Mouse (Mus musculus): ENCODE data around the gene Yaf2. TPM values are rescaled to one million over a fixed set of nuclear protein-coding genes. Genes with fewer than 3 reads are reported as not detected.
"Not testable (repeated sequence)": the region's sequence is repeated elsewhere in the genome, so short reads cannot be mapped to it uniquely, and the experiment has no call there.

Gene Yaf2
- polyA plus RNA-seq, 1 experiment from 2014 or later = 17.8 TPM

DNA sequence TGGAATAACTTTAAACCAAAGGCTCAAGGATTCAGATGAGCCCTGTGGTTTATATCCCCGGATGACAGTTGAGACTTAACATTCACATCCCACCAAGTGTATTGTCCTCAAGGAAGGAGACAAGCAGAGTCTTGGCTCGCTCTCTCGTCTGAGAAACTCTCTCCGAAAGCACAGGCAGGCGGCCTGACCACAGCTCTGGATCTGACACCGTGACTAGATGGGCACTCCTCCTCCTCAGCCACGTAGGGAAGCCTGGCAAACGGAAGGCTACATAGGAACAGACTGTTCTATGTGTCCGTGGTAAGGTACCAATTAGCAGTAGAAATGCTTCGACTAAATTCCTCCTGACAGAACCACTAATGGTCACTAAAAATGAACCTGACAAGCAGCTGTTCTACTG, 10.1 kb downstream of the Yaf2 start:
- Histone ChIP-seq H3K27ac (no peak overlapping the region), H3K36me3 (ENCODE audit: inconsistent target) (no peaks in the 10 kb centered on the region), H3K4me3 (ENCODE audit: inconsistent target) (no peak overlapping the region), H3K79me2 (ENCODE audit: inconsistent target) (peaks cover 100% of the 10 kb centered on the region)
- WGBS (ENCODE audit: missing documents) = 84% methylated on average over 10 of the region's 10 CpGs

DNA sequence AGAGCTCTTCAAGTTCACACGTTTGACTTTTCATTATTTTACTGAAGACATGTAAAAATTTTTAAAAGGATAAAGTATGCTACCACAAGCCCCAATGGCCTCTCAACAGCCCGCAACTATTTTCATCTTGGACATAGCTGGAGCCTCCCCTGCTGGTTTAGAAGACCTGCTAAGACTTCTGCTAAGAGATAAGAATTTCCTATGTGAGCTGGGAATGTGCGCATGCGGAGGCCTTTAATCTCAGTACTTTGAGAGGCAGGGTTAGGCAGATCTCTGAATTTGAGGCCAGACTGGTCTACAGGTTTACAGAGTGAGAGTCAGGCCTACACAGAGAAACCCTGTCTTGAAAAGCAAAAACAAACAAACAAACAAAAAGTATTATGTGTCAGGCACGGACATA, 11.4 kb downstream of the Yaf2 start:
- no peak overlapping the region for H3K4me3 ChIP-seq (ENCODE audit: inconsistent target)
- peaks cover 100% of the 10 kb centered on the region for H3K79me2 ChIP-seq (ENCODE audit: inconsistent target)
- WGBS (ENCODE audit: missing documents) = 93% methylated on average over 5 of the region's 5 CpGs
- no peak overlapping the region for H3K27ac ChIP-seq
- no peaks in the 10 kb centered on the region for H3K36me3 ChIP-seq (ENCODE audit: inconsistent target)

DNA sequence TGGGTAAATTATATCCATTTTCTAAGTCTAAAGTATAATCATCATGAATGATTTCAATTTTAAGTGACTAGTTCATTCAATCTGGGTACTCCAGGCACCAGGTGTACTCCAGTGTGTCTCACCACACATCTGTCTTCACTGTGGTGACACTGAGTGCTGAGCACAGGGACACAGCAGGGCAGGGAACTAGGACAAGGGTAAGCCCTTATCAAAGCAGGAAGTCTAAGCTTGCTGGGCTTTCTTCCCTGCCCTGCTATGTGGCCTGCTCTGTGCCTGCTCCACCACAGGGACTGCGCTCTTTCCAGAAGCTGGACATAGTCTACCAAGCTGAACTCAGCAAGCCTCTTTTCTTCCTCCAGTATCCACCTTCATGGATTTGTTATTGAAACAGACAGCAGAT, 18.0 kb downstream of the Yaf2 start:
- peaks cover 68% of the 10 kb centered on the region for H3K79me2 ChIP-seq (ENCODE audit: inconsistent target)
- no peak overlapping the region for H3K4me3 ChIP-seq (ENCODE audit: inconsistent target)
- 100% methylated on average over 1 of the region's 1 CpGs for WGBS (ENCODE audit: missing documents)
- H3K27ac ChIP-seq = no peak overlapping the region
- no peaks in the 10 kb centered on the region for H3K36me3 ChIP-seq (ENCODE audit: inconsistent target)

DNA sequence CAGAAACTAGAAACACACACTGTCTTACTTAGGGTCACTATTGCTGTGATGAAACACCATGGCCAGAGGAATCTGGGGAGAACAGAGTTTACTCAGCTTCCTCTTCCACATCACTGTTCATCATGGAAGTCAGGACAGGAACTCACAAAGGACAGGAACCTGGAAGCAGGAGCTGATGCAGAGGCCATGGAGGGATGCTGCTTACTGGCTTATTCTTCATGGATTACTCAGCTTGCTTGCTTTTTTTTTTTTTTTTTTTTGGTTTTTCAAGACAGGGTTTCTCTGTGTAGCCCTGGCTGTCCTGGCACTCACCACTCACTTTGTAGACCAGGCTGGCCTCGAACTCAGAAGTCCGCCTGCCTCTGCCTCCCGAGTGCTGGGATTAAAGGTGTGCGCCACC, 26.4 kb downstream of the Yaf2 start:
- H3K79me2 ChIP-seq (ENCODE audit: inconsistent target) = peaks cover 50% of the 10 kb centered on the region; the same call in 1 of the 2 replicates
- not testable (repeated sequence) for H3K36me3 ChIP-seq (ENCODE audit: inconsistent target); H3K4me3 ChIP-seq (ENCODE audit: inconsistent target); H3K27ac ChIP-seq
- 96% methylated on average over 4 of the region's 4 CpGs for whole genome bisulfite sequencing (ENCODE audit: missing documents)

DNA sequence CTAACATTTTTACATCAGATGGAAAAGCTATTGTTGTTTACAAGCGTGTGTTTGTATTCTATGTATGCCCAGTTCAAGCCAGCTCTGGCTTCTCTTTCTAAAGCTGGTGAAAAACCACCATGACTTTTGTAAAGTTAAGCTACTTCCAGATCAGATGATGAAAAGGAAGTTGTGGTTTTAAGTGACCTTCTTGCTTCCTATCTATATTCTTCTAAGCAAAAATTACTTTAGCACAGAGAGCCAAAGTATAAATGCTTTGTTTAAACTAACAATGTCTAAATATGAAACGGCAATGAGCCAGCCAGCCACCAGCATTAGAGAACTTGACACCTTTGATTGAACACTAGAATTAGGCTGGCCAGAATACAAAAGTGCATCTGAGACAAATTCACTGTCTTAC, 38.5 kb downstream of the Yaf2 start:
- Histone ChIP-seq H3K4me3 (ENCODE audit: inconsistent target) (no peak overlapping the region), H3K27ac (peak overlapping the region; percentile 86)
- 0% methylated on average over 2 of the region's 2 CpGs for WGBS (ENCODE audit: missing documents)

DNA sequence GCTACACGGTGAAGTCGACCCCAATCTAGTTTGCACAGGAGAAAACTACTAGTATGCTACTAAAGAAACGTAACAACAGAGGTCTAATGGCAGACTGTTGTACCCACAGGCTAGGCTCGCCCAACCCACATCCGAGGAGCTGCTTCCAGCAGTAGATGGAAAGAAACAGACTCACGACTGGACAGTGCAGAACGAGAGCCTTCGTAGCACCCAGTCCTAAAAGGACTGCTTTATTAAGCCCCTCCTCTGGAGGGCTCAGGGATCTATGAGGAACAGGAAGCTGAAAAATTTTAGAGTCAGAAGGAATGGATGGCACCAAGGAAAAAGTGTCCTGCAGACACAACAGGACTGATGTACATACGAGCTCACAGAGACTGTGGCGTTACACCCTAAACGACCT, 42.3 kb downstream of the Yaf2 start:
- Histone ChIP-seq H3K79me2 (ENCODE audit: inconsistent target) (peaks cover 64% of the 10 kb centered on the region; the same call in 1 of the 2 replicates), H3K27ac (peak overlapping the region; percentile 41), H3K4me3 (ENCODE audit: inconsistent target) (no peak overlapping the region), H3K36me3 (ENCODE audit: inconsistent target) (no peaks in the 10 kb centered on the region)
- WGBS (ENCODE audit: missing documents) = 41% methylated on average over 11 of the region's 11 CpGs

More for the DNA sequence above, 38.5 kb downstream of the Yaf2 start:
- Histone ChIP-seq H3K79me2 (ENCODE audit: inconsistent target) (peaks cover 71% of the 10 kb centered on the region; the same call in 1 of the 2 replicates), H3K36me3 (ENCODE audit: inconsistent target) (no peaks in the 10 kb centered on the region)

DNA sequence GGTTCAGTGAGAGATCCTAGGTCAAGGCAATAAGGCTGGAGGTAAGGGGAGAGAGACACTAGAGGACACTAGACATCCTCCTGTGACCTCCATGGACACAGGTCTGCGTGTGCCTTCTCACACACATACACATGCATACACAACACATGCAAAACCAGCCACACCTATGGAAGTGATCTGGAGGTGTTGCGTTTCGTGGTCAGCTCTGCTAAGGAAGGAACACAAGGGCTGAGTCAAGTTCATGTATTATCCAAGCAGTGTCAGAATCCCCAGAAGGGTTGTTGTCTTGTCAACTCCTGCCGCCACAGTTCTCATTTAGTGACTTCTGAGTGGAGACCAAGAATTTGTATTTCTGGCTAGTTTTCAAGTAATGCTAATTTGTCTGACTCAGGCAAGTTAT, 48.4 kb downstream of the Yaf2 start:
- no peak overlapping the region for H3K4me3 ChIP-seq (ENCODE audit: inconsistent target)
- peak overlapping the region; percentile 37 for H3K27ac ChIP-seq
- peaks cover 33% of the 10 kb centered on the region; the same call in 1 of the 2 replicates for H3K79me2 ChIP-seq (ENCODE audit: inconsistent target)
- H3K36me3 ChIP-seq (ENCODE audit: inconsistent target) = no peaks in the 10 kb centered on the region
- WGBS (ENCODE audit: missing documents) = 98% methylated on average over 4 of the region's 4 CpGs

DNA sequence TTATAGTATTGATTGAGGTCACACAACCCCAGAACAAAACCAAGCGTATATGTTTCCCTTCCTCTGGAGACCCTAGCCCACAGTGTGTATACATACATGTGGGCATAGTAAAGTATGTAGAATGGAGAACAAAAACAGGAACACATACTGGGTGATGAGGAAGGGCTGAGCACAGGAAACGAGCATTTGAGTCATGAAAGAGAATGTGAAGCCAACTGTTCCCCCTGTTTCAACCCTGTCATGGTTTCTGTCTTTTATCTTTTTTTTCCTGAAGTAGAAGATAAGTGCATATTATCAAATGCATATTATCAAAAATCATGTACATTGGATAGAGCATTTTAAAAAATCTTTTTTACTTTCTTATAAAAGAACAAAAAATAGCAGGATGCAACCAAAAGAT, 49.1 kb downstream of the Yaf2 start:
- Histone ChIP-seq H3K27ac (peak overlapping the region; percentile 39), H3K79me2 (ENCODE audit: inconsistent target) (peaks cover 26% of the 10 kb centered on the region; the same call in 1 of the 2 replicates), H3K36me3 (ENCODE audit: inconsistent target) (no peaks in the 10 kb centered on the region), H3K4me3 (ENCODE audit: inconsistent target) (no peak overlapping the region)
- 39% methylated on average over 2 of the region's 2 CpGs for WGBS (ENCODE audit: missing documents)

DNA sequence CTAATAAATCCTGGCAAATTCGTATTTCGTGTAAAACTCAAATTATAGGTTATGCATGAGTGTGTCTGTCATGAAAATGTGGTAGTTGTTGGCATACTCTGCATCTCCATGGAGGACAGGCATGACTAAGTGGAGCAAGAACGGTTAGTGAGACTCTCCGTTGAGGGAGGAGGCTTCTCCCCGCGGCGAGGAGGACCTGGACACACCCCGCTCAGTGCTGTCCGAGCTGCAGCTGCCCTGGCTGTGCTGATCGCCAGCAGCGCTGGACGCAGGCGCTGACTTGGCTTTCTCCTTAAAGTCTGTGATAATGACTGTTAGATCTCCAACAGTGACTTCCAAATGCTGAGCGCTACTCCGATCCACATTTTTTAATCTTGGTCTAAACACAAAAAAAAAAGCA, 51.5 kb downstream of the Yaf2 start:
- 95% methylated on average over 15 of the region's 15 CpGs for WGBS (ENCODE audit: missing documents)
- Histone ChIP-seq H3K79me2 (ENCODE audit: inconsistent target) (peaks cover 8% of the 10 kb centered on the region; the same call in 1 of the 2 replicates), H3K27ac (no peak overlapping the region), H3K4me3 (ENCODE audit: inconsistent target) (no peak overlapping the region), H3K36me3 (ENCODE audit: inconsistent target) (no peaks in the 10 kb centered on the region)

DNA sequence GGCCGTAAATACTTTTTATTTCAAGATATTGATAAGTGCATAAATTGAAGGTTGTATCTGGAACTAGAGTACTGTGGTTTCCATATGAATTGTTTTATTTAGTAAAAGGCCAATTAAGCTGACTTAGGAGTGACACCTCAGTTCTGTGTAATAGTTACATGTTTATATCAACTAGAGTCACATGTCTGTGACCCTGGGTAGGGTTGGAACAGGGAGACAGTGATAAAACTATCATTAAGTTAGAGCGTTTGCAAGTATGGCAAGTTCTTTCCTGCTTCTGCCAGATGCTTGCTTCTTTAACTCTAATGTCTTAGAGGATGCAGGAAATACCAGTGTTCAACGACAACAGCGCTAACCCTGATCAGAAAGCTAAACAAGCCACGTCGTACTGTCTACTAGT, 52.4 kb downstream of the Yaf2 start:
- H3K4me3 ChIP-seq (ENCODE audit: inconsistent target) = no peak overlapping the region
- H3K36me3 ChIP-seq (ENCODE audit: inconsistent target) = no peaks in the 10 kb centered on the region
- 94% methylated on average over 6 of the region's 6 CpGs for WGBS (ENCODE audit: missing documents)
- no peak overlapping the region for H3K27ac ChIP-seq
- H3K79me2 ChIP-seq (ENCODE audit: inconsistent target) = peaks cover 6% of the 10 kb centered on the region; the same call in 1 of the 2 replicates

DNA sequence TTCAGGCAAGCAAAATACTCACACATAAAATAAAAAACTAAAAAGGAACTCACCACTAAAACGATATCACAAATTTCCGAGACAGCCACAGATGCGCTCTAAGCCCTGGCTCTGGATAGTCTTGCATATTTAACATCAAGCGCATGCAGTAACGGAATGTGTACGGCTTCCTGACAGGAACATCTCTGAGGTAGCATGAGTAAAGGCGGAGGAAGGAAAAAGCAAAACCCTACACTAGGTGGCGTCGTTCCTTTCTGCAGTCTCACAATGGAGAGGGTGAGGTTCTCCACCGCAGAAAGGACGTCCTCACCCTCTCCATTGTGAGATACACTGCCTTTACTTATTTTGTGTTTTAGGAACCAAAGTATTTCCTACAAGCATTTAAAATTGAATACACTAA, 53.4 kb downstream of the Yaf2 start:
- 85% methylated on average over 11 of the region's 11 CpGs for WGBS (ENCODE audit: missing documents)
- no peak overlapping the region for H3K27ac ChIP-seq
- H3K79me2 ChIP-seq (ENCODE audit: inconsistent target) = no peaks in the 10 kb centered on the region
- H3K36me3 ChIP-seq (ENCODE audit: inconsistent target) = no peaks in the 10 kb centered on the region
- H3K4me3 ChIP-seq (ENCODE audit: inconsistent target) = no peak overlapping the region

DNA sequence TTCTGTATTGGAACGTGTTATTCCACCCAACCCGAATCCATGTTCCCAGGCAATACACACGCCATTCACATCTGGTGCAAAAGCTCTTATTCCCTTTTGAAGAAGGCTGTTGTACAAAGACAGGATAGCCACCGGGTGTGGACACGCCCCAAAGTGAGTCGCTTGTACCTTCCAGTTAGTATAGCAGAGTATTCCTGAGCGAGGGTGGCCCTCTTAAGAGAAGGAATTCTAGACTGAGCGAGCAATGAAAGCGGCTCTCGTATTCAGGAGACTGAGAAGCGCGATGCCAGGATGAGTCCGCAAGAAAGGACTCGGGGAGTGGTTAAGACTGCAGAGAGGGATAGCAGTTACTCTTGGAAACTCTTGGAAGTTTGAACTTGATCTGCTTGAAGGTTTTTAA, 60.5 kb downstream of the Yaf2 start:
- H3K36me3 ChIP-seq (ENCODE audit: inconsistent target) = no peaks in the 10 kb centered on the region
- peak overlapping the region; percentile 81 for H3K27ac ChIP-seq
- H3K4me3 ChIP-seq (ENCODE audit: inconsistent target) = peak overlapping the region; percentile 51
- WGBS (ENCODE audit: missing documents) = 9% methylated on average over 14 of the region's 14 CpGs
- H3K79me2 ChIP-seq (ENCODE audit: inconsistent target) = peaks cover 34% of the 10 kb centered on the region

DNA sequence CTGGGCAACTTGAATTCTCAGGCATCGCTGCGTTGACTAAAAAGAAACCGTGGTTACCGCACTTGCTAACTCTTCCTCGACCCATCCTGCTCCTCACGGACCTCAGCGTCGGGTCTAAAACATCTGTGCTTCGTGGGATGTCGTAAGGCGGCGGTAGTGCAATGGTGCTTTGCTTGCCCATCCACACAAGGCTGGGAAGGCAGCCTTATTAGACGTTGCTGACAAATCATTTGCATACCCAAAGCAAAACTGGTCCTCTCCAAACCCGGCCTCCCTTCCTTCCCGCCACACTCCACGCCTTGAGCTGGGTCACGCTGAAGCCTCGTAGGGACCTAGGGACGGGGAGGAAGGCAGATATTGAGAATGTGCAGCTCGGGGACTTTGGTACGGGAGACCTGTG, 61.1 kb downstream of the Yaf2 start:
- Histone ChIP-seq H3K27ac (peak overlapping the region; percentile 81), H3K79me2 (ENCODE audit: inconsistent target) (peaks cover 41% of the 10 kb centered on the region), H3K4me3 (ENCODE audit: inconsistent target) (peak overlapping the region; percentile 51), H3K36me3 (ENCODE audit: inconsistent target) (no peaks in the 10 kb centered on the region)
- WGBS (ENCODE audit: missing documents) = 1% methylated on average over 21 of the region's 21 CpGs

DNA sequence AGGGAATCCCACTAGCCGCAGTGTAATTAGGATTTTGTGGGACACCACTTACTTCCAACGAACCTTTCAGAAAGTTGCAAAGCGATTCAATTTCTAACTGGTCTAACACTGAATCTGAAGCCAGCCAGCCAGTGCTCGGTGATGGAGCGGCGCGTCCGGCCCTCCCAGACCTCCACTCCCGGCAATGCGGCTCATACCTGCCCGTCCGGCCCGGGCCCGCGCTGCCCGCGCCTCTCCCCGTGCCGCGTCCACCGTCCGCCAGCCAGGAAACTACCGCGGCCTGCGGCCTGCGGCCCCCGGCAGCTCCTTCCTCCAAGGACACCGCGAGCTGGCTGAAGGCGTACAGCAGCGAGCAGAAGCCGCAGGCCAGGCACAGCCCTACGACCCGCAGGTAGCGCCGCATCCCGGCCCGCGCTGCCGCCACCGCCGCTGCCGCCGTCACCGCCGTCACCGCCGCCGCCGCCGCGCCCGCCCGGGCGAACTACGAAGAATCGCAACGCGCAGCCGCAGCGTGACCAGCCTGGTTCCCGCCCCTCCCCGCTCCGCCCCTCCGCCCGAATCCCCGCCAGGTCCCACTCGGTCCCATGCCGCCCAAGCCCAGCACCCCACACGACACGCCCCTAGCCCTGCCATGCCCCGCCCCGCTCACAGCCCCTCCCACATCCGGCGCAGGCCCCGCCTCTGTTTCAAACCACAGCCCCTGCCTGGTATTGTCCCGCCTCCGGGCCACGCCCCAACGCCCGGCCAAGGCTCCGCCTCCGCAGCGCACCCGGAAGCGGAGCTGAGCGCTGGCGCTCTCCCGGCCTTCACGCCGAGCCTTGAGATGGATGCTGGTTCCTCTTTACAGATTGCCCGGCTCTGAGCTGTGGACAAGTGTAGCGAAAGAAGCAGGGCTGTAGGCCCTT, 61.8 kb downstream of the Yaf2 start, which contains the start of gene Gxylt1:
Gene Gxylt1, minus strand, starts transcription at position 501 of the 905 bp plus-strand sequence.
- H3K79me2 ChIP-seq (ENCODE audit: inconsistent target) = peaks cover 48% of the 10 kb centered on the region
- no peaks in the 10 kb centered on the region for H3K36me3 ChIP-seq (ENCODE audit: inconsistent target)
- peak within 1 kb of the TSS; percentile 78 for H3K4me3 ChIP-seq (ENCODE audit: inconsistent target)
- peak within 1 kb of the TSS; percentile 81 for H3K27ac ChIP-seq
- under 1% methylated on average over 63 of the region's 93 CpGs for WGBS (ENCODE audit: missing documents)

Data from macrophage (primary cell).